Mouse (Mus musculus) CH12.LX (cell line): Measurements from ENCODE around the gene Slc25a17. TPM values are rescaled to one million over a fixed set of nuclear protein-coding genes. Genes with fewer than 3 reads are reported as not detected.

Source experiments
- DNase-seq: peaks from one replicate; pipeline ENCODE4 v3.0.0-alpha.2; 2013; ENCODE audit errors: extremely low read depth
- H3K27ac ChIP-seq: 2 replicates; pipeline ENCODE4 v1.5.1; 2012; ENCODE audit warnings: low read depth, mild to moderate bottlenecking, control low read depth, moderate library complexity; ENCODE audit not compliant: insufficient read depth
- H3K27me3 ChIP-seq: replicated peaks from 2 replicates; pipeline ENCODE3; 2012; ENCODE audit warnings: inconsistent platforms
- H3K36me3 ChIP-seq, 2 experiments: replicated peaks in 1 of 2; 2 replicates each; pipeline versions ENCODE3 to v1.6.1; 2012; ENCODE audit warnings: inconsistent platforms in 1 of 2, low read length in 1 of 2, mild to moderate bottlenecking in 1 of 2, mixed read lengths in 1 of 2, moderate library complexity in 1 of 2; ENCODE audit not compliant: control insufficient read depth in 1 of 2, insufficient read depth in 1 of 2
- H3K4me1 ChIP-seq, 2 experiments: 2 replicates each; pipeline ENCODE4 v1.6.1; 2012; ENCODE audit warnings: inconsistent platforms in 1 of 2, moderate library complexity in 1 of 2; ENCODE audit not compliant: insufficient read depth in 2 of 2, control insufficient read depth in 1 of 2
- H3K4me2 ChIP-seq: 2 replicates; pipeline ENCODE4 v1.6.1; 2012; ENCODE audit warnings: low read depth, mild to moderate bottlenecking, control low read depth; ENCODE audit not compliant: poor library complexity, insufficient read depth, severe bottlenecking
- H3K4me3 ChIP-seq, 3 experiments: fragments of 150-350 bp in 1 of 3; sonication (generic) in 1 of 3; replicated peaks in 1 of 3; 2 replicates each; pipeline versions ENCODE3 to v1.5.1; 2011 to 2012; ENCODE audit warnings: low read depth in 2 of 3, low read length in 2 of 3, mild to moderate bottlenecking in 2 of 3, moderate library complexity in 2 of 3, control low read depth in 1 of 3, improper control_type of control experiment in 1 of 3, inconsistent platforms in 1 of 3, mixed read lengths in 1 of 3; ENCODE audit not compliant: poor library complexity in 1 of 3
- H3K79me2 ChIP-seq: replicated peaks from 2 replicates; pipeline ENCODE4 v1.6.1; 2012; ENCODE audit warnings: mild to moderate bottlenecking, moderate library complexity; ENCODE audit not compliant: control insufficient read depth, poor library complexity, insufficient read depth, severe bottlenecking; ENCODE audit errors: extremely low read depth
- H3K9ac ChIP-seq: 2 replicates; pipeline ENCODE4 v1.6.1; 2012; ENCODE audit warnings: low read depth, mild to moderate bottlenecking, control low read depth, moderate library complexity; ENCODE audit not compliant: insufficient read depth
- H3K9me3 ChIP-seq: replicated peaks from 2 replicates; pipeline ENCODE3; 2012; ENCODE audit warnings: low read length, inconsistent platforms, mixed read lengths
- BHLHE40 ChIP-seq: IDR thresholded peaks from 2 replicates; pipeline ENCODE4 v1.6.1; 2011; ENCODE audit warnings: mild to moderate bottlenecking, low read depth, low read length, improper control_type of control experiment
- CHD1 ChIP-seq: IDR thresholded peaks from 2 replicates; pipeline ENCODE4 v1.6.1; 2012; ENCODE audit warnings: low read depth, low read length, improper control_type of control experiment, inconsistent platforms
- CHD2 ChIP-seq: IDR thresholded peaks from 2 replicates; pipeline ENCODE4 v1.6.1; 2011; ENCODE audit warnings: low read length, improper control_type of control experiment
- CTCF ChIP-seq, 2 experiments: IDR thresholded peaks in 1 of 2; conservative IDR thresholded peaks in 1 of 2; 2 replicates each; pipeline ENCODE4 v1.5.1; 2011 to 2012; ENCODE audit warnings: low read depth in 2 of 2, low read length in 2 of 2, improper control_type of control experiment in 1 of 2, inconsistent platforms in 1 of 2, mild to moderate bottlenecking in 1 of 2, moderate library complexity in 1 of 2
- E2F4 ChIP-seq: IDR thresholded peaks from 2 replicates; pipeline ENCODE4 v1.6.1; 2011; ENCODE audit warnings: low read depth, low read length, improper control_type of control experiment; ENCODE audit not compliant: insufficient replicate concordance
- GABPA ChIP-seq: IDR thresholded peaks from 2 replicates; pipeline ENCODE4 v1.6.1; 2012; ENCODE audit warnings: low read depth, low read length, improper control_type of control experiment, inconsistent platforms; ENCODE audit not compliant: insufficient replicate concordance
- JUN ChIP-seq: IDR thresholded peaks from 2 replicates; pipeline ENCODE4 v1.6.1; 2011; ENCODE audit warnings: low read depth, mild to moderate bottlenecking, low read length, improper control_type of control experiment, moderate library complexity; ENCODE audit not compliant: insufficient read depth
- MAFK ChIP-seq: IDR thresholded peaks from 2 replicates; pipeline ENCODE4 v1.6.1; 2011; ENCODE audit warnings: low read length, improper control_type of control experiment; ENCODE audit not compliant: insufficient replicate concordance
- MAZ ChIP-seq: IDR thresholded peaks from 2 replicates; pipeline ENCODE4 v1.6.1; 2012; ENCODE audit warnings: low read depth, mild to moderate bottlenecking, inconsistent platforms, low read length, improper control_type of control experiment, moderate library complexity
- MXI1 ChIP-seq: IDR thresholded peaks from 2 replicates; pipeline ENCODE4 v1.6.1; 2011; ENCODE audit warnings: mild to moderate bottlenecking, low read depth, low read length, improper control_type of control experiment
- MYC ChIP-seq: IDR thresholded peaks from 2 replicates; pipeline ENCODE4 v1.6.1; 2011; ENCODE audit warnings: low read depth, mild to moderate bottlenecking, improper control_type of control experiment, low read length
- POLR2A ChIP-seq: IDR thresholded peaks from 2 replicates; pipeline ENCODE4 v1.6.1; 2011; ENCODE audit warnings: low read depth, mild to moderate bottlenecking, improper control_type of control experiment, low read length
- POLR2AphosphoS2 ChIP-seq: IDR thresholded peaks from 2 replicates; pipeline ENCODE4 v1.6.1; 2011; ENCODE audit warnings: low read depth, low read length, improper control_type of control experiment
- RAD21 ChIP-seq: IDR thresholded peaks from 2 replicates; pipeline ENCODE4 v1.6.1; 2011; ENCODE audit warnings: low read depth, mild to moderate bottlenecking, low read length, improper control_type of control experiment, moderate library complexity
- TBP ChIP-seq: conservative IDR thresholded peaks from 2 replicates; pipeline ENCODE4 v1.6.1; 2011; ENCODE audit warnings: low read depth, low read length, improper control_type of control experiment
- UBTF ChIP-seq: IDR thresholded peaks from 2 replicates; pipeline ENCODE4 v1.6.1; 2012; ENCODE audit warnings: low read depth, mild to moderate bottlenecking, inconsistent platforms, low read length, improper control_type of control experiment, moderate library complexity
- USF2 ChIP-seq: conservative IDR thresholded peaks from 2 replicates; pipeline ENCODE4 v1.6.1; 2011; ENCODE audit warnings: low read depth, low read length, improper control_type of control experiment
- ZC3H11A ChIP-seq: IDR thresholded peaks from 2 replicates; pipeline ENCODE4 v1.6.1; 2012; ENCODE audit warnings: low read depth, mild to moderate bottlenecking, inconsistent platforms, low read length, improper control_type of control experiment
- ZMIZ1 ChIP-seq: IDR thresholded peaks from 2 replicates; pipeline ENCODE4 v1.6.1; 2012; ENCODE audit warnings: low read depth, mild to moderate bottlenecking, inconsistent platforms, low read length, improper control_type of control experiment
- ZNF384 ChIP-seq: IDR thresholded peaks from 2 replicates; pipeline ENCODE4 v1.6.1; 2012; ENCODE audit warnings: low read depth, low read length, improper control_type of control experiment, inconsistent platforms
- dilution Hi-C: fragments of 300-500 bp; cut with MboI; formaldehyde crosslinking; loops from 2 replicates; pipeline ENCODE4 v1.14.3; 2020; ENCODE audit warnings: low sequenced_read_pairs; ENCODE audit not compliant: extremely low pct_unique_long_range_greater_than_20kb, extremely low pct_ligation_motif_present
- in situ Hi-C: fragments of 300-500 bp; cut with MboI; formaldehyde crosslinking; loops from 3 replicates; pipeline ENCODE4 v1.14.3; 2019; ENCODE audit warnings: low sequenced_read_pairs, low pct_ligation_motif_present, low pct_unique_long_range_greater_than_20kb, mixed read lengths
- polyA plus RNA-seq: library from polyadenylated mRNA; unstranded; fragments of >175 nt; gene quantifications from 2 replicates; pipeline ENCODE4 v1.2.1, GENCODE M21; 2012; ENCODE audit warnings: low read depth; ENCODE audit not compliant: insufficient read length
- total RNA-seq, 2 experiments: library from RNA; depleted of rRNA; stranded (reverse); fragments of 300-350 nt in 1 of 2; fragments of >200 nt in 1 of 2; gene quantifications; 2 replicates each; pipeline ENCODE4 v1.2.3; 2012 to 2014

Slc25a17 gene
- total and polyA plus RNA-seq, 3 experiments = 48.0 to 99.4 (median 76.9) TPM

GRCm38 (mm10) chr15:81330816-81331433 lies 29.7 kb downstream of the Slc25a17 start:
- DNase-seq = no peak
- H3K79me2 ChIP-seq = no peaks in the 10 kb centered on the region
- no peak overlapping the region for H3K4me3 ChIP-seq
- peaks cover 4 to 35% of the 10 kb centered on the region in 2 experiments; a peak in 3 of 4 replicates for H3K4me1 ChIP-seq
- peaks cover 43 to 90% of the 10 kb centered on the region in 2 experiments for H3K36me3 ChIP-seq
- no peak overlapping the region for H3K4me2 ChIP-seq
- no peaks in the 10 kb centered on the region for H3K27me3 ChIP-seq
- TF ChIP-seq CHD2 (no peak), MYC (no peak)
- no peaks in the 10 kb centered on the region for H3K9me3 ChIP-seq
- in situ Hi-C loops = no loop called here
- no peak overlapping the region for H3K9ac ChIP-seq
- H3K27ac ChIP-seq = no peak overlapping the region
- dilution Hi-C loops = no loop called here

GRCm38 (mm10) chr15:81329721-81330369 lies 30.8 kb downstream of the Slc25a17 start:
- in situ Hi-C loops = no loop called here
- Histone ChIP-seq H3K9ac (no peak overlapping the region), H3K9me3 (no peaks in the 10 kb centered on the region), H3K4me3 (no peak overlapping the region), H3K4me2 (no peak overlapping the region), H3K79me2 (no peaks in the 10 kb centered on the region), H3K27me3 (no peaks in the 10 kb centered on the region), H3K4me1 (peaks cover 4 to 35% of the 10 kb centered on the region in 2 experiments; a peak in 3 of 4 replicates), H3K27ac (no peak overlapping the region), H3K36me3 (peaks cover 42 to 90% of the 10 kb centered on the region in 2 experiments)
- no peak for DNase-seq
- dilution Hi-C loops = no loop called here
- TF ChIP-seq MAZ = no peak
- TF ChIP-seq MAFK = no peak

DNA sequence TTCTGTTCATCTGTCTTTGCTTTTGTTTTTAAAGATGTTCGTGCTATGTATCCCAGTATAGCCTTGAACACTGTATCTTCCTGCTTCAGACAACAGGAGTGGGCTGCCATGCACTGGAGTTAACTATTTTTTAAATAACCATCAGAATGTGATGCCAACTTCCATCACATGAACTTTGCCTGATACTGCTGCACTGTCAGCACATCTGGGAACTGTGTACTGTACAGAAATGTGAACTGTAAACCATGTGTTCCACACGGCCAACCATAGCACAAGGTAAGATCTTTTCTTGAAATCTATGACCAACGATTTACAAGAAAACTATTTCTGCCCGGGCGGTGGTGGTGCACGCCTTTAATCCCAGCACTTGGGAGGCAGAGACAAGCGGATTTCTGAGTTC lies 33.1 kb downstream of the Slc25a17 start:
- Histone ChIP-seq H3K36me3 (peaks cover 34 to 87% of the 10 kb centered on the region in 2 experiments), H3K27ac (no peak overlapping the region), H3K4me3 (no peak overlapping the region), H3K4me2 (no peak overlapping the region), H3K4me1 (peaks cover 4 to 17% of the 10 kb centered on the region in 2 experiments; a peak in 3 of 4 replicates), H3K27me3 (no peaks in the 10 kb centered on the region), H3K79me2 (no peaks in the 10 kb centered on the region), H3K9me3 (no peaks in the 10 kb centered on the region), H3K9ac (no peak overlapping the region)
- in situ Hi-C loops = no loop called here
- dilution Hi-C loops = no loop called here
- no peak for DNase-seq
- TF ChIP-seq ZNF384 = no peak
- no peak for TF ChIP-seq ZC3H11A
- TF ChIP-seq CHD1 = no peak
- TF ChIP-seq JUN = no peak
- no peak for TF ChIP-seq GABPA
- no peak for TF ChIP-seq BHLHE40
- TF ChIP-seq MYC = no peak
- no peak for TF ChIP-seq TBP
- no peak for TF ChIP-seq CTCF (conservative IDR thresholded peaks at IDR 0.05 in 1 of 2, IDR thresholded peaks at IDR 0.05 in 1 of 2; ENCODE audit: low read depth in 2 of 2, low read length in 2 of 2)
- TF ChIP-seq POLR2A = no peak
- TF ChIP-seq POLR2AphosphoS2 = no peak
- TF ChIP-seq RAD21 = no peak
- TF ChIP-seq ZMIZ1 = no peak
- TF ChIP-seq USF2 = no peak
- no peak for TF ChIP-seq E2F4
- TF ChIP-seq MXI1 = no peak
- no peak for TF ChIP-seq UBTF
